Mouse (Mus musculus) CD4-positive, CD25-positive, alpha-beta regulatory T cell, adult 2 months (primary cell): ENCODE data around the gene C8g.

Experiments
- DNase-seq: peaks from one replicate; pipeline ENCODE4 v3.0.0-alpha.2; 2012; ENCODE audit warnings: low read depth, low spot score

C8g gene

GRCm38 (mm10) chr2:25468962-25469915, 32.3 kb downstream of the C8g start:
- DNase-seq: no peak

- DNase-seq: no peak
Observed at GRCm38 (mm10) chr2:25467606-25468303, 33.8 kb downstream of the C8g start.

GRCm38 (mm10) chr2:25465816-25466635, 35.5 kb downstream of the C8g start:
- peak; percentile 87 for DNase-seq

- DNase-seq: no peak
Observed at GRCm38 (mm10) chr2:25465256-25465655, 36.3 kb downstream of the C8g start.

GRCm38 (mm10) chr2:25463630-25464029, 37.9 kb downstream of the C8g start:
- no peak for DNase-seq

GRCm38 (mm10) chr2:25461407-25461806, 40.1 kb downstream of the C8g start:
- no peak for DNase-seq

- peak; percentile 99 for DNase-seq
Observed at GRCm38 (mm10) chr2:25460551-25461309, 40.8 kb downstream of the C8g start, which contains the start of gene Paxx. Gene Paxx (minus strand): TSS chr2:25461094.

GRCm38 (mm10) chr2:25460135-25460534, 41.4 kb downstream of the C8g start:
- DNase-seq: no peak

- no peak for DNase-seq
Observed at GRCm38 (mm10) chr2:25458911-25459310, 42.6 kb downstream of the C8g start.

- DNase-seq: no peak
Observed at GRCm38 (mm10) chr2:25457022-25457896, 44.3 kb downstream of the C8g start.

GRCm38 (mm10) chr2:25456205-25456953, 45.1 kb downstream of the C8g start, which contains the start of gene Clic3:
Gene Clic3 (plus strand): TSS chr2:25456838.
- DNase-seq: no peak

- DNase-seq: no peak
Observed at GRCm38 (mm10) chr2:25452951-25453350, 48.6 kb downstream of the C8g start.

GRCm38 (mm10) chr2:25450853-25451647, 50.5 kb downstream of the C8g start:
- no peak for DNase-seq
